Mouse (Mus musculus) liver, embryonic 11.5 days (tissue): ENCODE results near the gene Snx4. TPM values are rescaled to one million over a fixed set of nuclear protein-coding genes. Genes with fewer than 3 reads are reported as not detected.

ENCODE experiments used
- ATAC-seq: fragments of 200-750 bp; cut with Nextera tagmentation; replicated peaks from 2 replicates; pipeline ENCODE4 v1.8.0; 2017; ENCODE audit warnings: moderate number of reproducible peaks, mild to moderate bottlenecking, moderate TSS enrichment, moderate library complexity; ENCODE audit not compliant: low FRiP score
- DNase-seq: peaks from one replicate; pipeline ENCODE4 v3.0.0-alpha.2; 2017; ENCODE audit warnings: low spot score
- H3K27ac ChIP-seq: fragments of 300-500 bp; sonication (generic); 2 replicates; pipeline ENCODE4 v1.5.1; 2014; ENCODE audit warnings: mild to moderate bottlenecking, low read depth, low read length, control low read depth
- H3K27me3 ChIP-seq: fragments of 300-500 bp; sonication (generic); replicated peaks from 2 replicates; pipeline ENCODE4 v1.6.1; 2014; ENCODE audit warnings: low read length, mixed read lengths; ENCODE audit not compliant: control insufficient read depth, insufficient read depth
- H3K36me3 ChIP-seq: fragments of 300-500 bp; sonication (generic); 2 replicates; pipeline ENCODE4 v1.6.1; 2014; ENCODE audit warnings: mild to moderate bottlenecking, low read length, moderate library complexity, mixed read lengths; ENCODE audit not compliant: control insufficient read depth, insufficient read depth
- H3K4me1 ChIP-seq: fragments of 300-500 bp; sonication (generic); replicated peaks from 2 replicates; pipeline ENCODE4 v1.6.1; 2014; ENCODE audit warnings: low read length, mixed read lengths; ENCODE audit not compliant: control insufficient read depth, insufficient read depth
- H3K4me2 ChIP-seq: fragments of 300-500 bp; sonication (generic); 2 replicates; pipeline ENCODE4 v1.6.1; 2014; ENCODE audit warnings: mild to moderate bottlenecking, control low read depth, moderate library complexity
- H3K4me3 ChIP-seq: fragments of 300-500 bp; sonication (generic); 2 replicates; pipeline ENCODE4 v1.5.1; 2014; ENCODE audit warnings: low read depth, low read length, control low read depth
- H3K9ac ChIP-seq: fragments of 300-500 bp; sonication (generic); 2 replicates; pipeline ENCODE4 v1.6.1; 2014; ENCODE audit warnings: low read depth, low read length, control low read depth
- H3K9me3 ChIP-seq: fragments of 300-500 bp; sonication (generic); 2 replicates; pipeline ENCODE4 v1.6.1; 2016; ENCODE audit warnings: low read length, inconsistent platforms, mixed read lengths; ENCODE audit not compliant: control insufficient read depth
- WGBS: fragments of 180-500 bp; shearing (Covaris S2); extraction: QIAGEN DNeasy Blood & Tissue Kit; methylation state at CpG from one replicate; pipeline ENCODE4 v1.1.7; 2014; 5-methylcytosine and 5-hydroxymethylcytosine counted together
- polyA plus RNA-seq: library from polyadenylated mRNA; unstranded; fragments of >200 nt; fragmentation: Nextera tagmentation; extraction: Ambion mirVana; gene quantifications from 2 replicates; pipeline ENCODE4 v1.2.1, GENCODE M21; 2014

Gene Snx4
- polyA plus RNA-seq, 1 experiment from 2014 or later: 57.8 TPM

DNA sequence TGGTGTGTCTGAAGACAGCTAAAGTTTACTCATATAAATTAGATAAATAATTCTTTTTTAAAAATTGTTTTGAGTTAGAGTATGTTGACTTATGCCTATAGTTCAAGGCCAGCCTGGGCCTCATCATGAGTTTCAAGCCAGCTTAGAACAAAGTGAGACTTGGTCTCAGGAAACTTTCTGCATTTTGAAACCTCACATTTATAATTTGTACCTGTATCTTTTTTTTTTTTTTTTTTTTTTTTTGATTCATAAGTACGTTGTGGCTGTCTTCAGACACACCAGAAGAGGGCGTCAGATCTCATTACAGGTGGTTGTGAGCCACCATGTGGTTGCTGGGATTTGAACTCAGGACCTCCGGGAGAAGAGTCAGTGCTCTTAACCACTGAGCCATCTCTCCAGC, 8.6 kb downstream of the Snx4 start:
- Histone ChIP-seq H3K4me1 (peaks cover 16% of the 10 kb centered on the region; the same call in 1 of the 2 replicates), H3K27me3 (no peaks in the 10 kb centered on the region), H3K36me3 (peaks cover 3% of the 10 kb centered on the region; the same call in 1 of the 2 replicates), H3K9me3 (no peaks in the 10 kb centered on the region), H3K4me3 (no peak overlapping the region), H3K27ac (no peak overlapping the region), H3K4me2 (no peak overlapping the region), H3K9ac (no peak overlapping the region)
- DNase-seq (no peak), ATAC-seq (no peak)
- 76% methylated on average over 3 of the region's 3 CpGs for WGBS

DNA sequence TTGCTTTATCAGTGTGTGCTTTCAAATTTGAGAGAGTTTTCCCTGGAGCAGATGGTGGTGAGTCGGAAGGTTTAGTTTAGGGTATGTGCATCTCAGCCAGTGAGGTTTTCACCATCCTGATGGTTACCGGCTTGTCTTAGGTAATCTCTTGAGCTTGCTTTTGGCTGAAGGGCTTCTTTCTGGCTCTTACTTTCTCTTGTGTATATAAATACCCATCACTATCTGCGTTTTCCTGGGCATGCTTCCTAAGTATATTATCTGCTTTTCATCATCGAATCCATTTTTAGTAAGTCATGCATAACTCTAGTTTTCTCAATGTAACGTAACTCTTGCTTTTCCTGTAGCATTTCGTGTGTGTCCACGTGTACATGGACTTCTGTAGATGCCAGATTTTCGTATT, 9.6 kb downstream of the Snx4 start:
- Histone ChIP-seq H3K9ac (no peak overlapping the region), H3K27me3 (no peaks in the 10 kb centered on the region), H3K4me1 (peaks cover 16% of the 10 kb centered on the region; the same call in 1 of the 2 replicates), H3K36me3 (peaks cover 8% of the 10 kb centered on the region; the same call in 1 of the 2 replicates), H3K4me3 (no peak overlapping the region), H3K4me2 (peak overlapping the region; percentile 0; the same call in 1 of the 2 replicates), H3K9me3 (no peaks in the 10 kb centered on the region), H3K27ac (no peak overlapping the region)
- ATAC-seq (no peak), DNase-seq (no peak)
- 59% methylated on average over 8 of the region's 8 CpGs for WGBS

DNA sequence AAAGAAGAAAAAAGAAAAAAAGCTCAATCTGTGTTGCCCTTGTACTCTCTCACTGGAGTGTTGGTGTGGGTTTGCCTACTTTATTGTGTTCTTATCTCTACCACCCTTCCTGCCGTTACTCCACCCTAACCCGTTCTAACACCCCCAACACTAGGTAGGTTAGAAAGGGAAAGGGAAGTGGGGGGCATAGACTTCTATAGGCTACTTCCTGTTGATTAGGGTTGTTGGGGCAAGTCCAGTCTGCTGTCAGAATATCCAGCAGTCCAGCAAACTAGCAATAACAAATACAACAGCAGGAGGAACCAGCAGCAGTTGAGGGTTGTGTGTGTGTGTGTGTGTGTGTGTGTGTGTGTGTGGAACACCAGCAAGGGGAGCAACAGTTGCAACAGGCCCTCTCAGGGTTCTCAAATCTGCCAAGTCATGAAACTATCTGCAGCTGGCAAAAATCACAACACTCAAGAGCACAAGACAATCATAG, 10.4 kb downstream of the Snx4 start:
- H3K36me3 ChIP-seq: peaks cover 12% of the 10 kb centered on the region; the same call in 1 of the 2 replicates
- no peak overlapping the region for H3K9ac ChIP-seq
- no peaks in the 10 kb centered on the region for H3K27me3 ChIP-seq
- no peak overlapping the region for H3K27ac ChIP-seq
- ATAC-seq (peak; percentile 43), DNase-seq (no peak)
- H3K4me1 ChIP-seq: peaks cover 16% of the 10 kb centered on the region; the same call in 1 of the 2 replicates
- WGBS: 20% methylated on average over 2 of the region's 2 CpGs
- no peaks in the 10 kb centered on the region for H3K9me3 ChIP-seq
- peak overlapping the region; percentile 40 for H3K4me2 ChIP-seq
- H3K4me3 ChIP-seq: no peak overlapping the region

DNA sequence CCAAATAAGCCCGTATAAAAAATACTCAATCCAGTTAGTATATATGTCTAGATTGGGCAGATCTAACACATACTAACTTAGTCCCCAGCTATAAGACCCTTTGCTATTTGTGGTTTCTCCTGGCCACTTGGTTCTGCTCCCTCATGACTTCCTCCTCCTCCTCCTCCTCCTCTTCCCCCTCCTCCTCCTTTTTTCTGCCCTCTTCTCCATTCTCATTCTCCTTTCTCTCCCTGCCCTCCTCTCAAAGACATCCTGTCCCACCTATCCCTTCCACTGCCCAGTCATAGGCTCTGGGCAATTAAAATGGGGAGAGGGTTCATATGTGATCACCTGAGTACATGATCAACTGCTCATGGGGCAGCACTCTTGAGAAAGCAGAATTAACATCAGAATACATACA, 10.9 kb downstream of the Snx4 start:
- no peak for DNase-seq
- Histone ChIP-seq H3K9me3 (no peaks in the 10 kb centered on the region), H3K9ac (no peak overlapping the region), H3K36me3 (peaks cover 13% of the 10 kb centered on the region; the same call in 1 of the 2 replicates), H3K4me1 (peaks cover 16% of the 10 kb centered on the region; the same call in 1 of the 2 replicates), H3K27me3 (no peaks in the 10 kb centered on the region), H3K27ac (no peak overlapping the region), H3K4me2 (peak overlapping the region; percentile 40; the same call in 1 of the 2 replicates), H3K4me3 (no peak overlapping the region)
- WGBS: 42% methylated on average over 1 of the region's 1 CpGs
- no peak for ATAC-seq

DNA sequence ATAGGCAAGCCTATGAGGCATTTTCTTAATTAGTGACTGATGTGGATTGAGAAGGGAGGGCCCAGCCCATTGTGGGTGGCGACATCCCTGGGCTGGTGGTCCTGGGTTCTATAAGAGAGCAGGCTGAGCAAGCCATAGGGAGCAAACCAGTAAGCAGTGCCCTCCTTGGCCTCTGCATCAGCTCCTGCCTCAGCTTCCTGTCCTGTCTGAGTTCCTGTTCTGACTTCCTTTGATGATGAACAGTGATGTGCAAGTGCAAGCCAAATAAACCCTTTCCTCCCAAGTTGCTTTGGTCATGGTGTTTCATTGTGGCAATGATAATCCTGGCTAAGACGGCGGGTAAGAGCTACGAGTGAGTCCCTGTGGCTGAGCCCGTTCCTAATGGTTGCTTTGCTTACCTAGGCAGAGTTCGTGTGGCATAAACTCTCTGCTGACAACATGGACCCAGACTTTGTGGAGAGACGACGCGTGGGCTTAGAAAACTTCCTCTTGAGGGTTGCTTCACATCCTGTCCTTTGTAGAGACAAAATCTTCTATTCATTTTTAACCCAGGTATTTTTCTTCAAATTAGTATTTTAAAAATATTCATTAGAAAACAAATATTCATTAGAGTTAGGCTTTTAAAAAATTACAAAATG, 16.5 kb downstream of the Snx4 start:
- Histone ChIP-seq H3K9me3 (no peaks in the 10 kb centered on the region), H3K27ac (no peak overlapping the region), H3K4me3 (no peak overlapping the region), H3K27me3 (no peaks in the 10 kb centered on the region), H3K36me3 (peaks cover 13% of the 10 kb centered on the region; the same call in 1 of the 2 replicates), H3K4me2 (no peak overlapping the region), H3K9ac (no peak overlapping the region), H3K4me1 (no peaks in the 10 kb centered on the region)
- DNase-seq (no peak), ATAC-seq (no peak)
- WGBS: 82% methylated on average over 9 of the region's 9 CpGs

DNA sequence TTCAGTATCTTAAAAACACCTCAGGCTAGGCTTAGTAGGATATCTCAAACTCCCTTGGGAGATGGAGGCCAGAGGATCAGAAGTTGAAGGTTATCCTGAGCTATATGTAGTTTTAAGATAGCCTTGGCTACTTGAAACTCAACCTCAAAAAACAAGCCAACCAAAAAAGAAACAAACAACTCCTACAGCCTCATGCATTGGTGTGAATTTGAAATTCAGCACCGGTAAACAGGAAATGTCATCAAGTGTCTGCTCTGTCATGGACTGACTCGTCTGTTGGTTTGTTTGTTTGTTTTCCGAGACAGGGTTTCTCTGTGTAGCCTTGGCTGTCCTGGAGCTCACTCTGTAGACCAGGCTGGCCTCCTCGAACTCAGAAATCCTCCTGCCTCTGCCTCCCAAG, 20.6 kb downstream of the Snx4 start:
- 81% methylated on average over 4 of the region's 4 CpGs for WGBS
- DNase-seq: no peak
- Histone ChIP-seq H3K27me3 (no peaks in the 10 kb centered on the region), H3K4me3 (no peak overlapping the region), H3K9ac (no peak overlapping the region), H3K4me2 (no peak overlapping the region), H3K36me3 (no peaks in the 10 kb centered on the region; the same call in 1 of the 2 replicates), H3K4me1 (no peaks in the 10 kb centered on the region), H3K27ac (no peak overlapping the region), H3K9me3 (no peaks in the 10 kb centered on the region)
- no peak for ATAC-seq

DNA sequence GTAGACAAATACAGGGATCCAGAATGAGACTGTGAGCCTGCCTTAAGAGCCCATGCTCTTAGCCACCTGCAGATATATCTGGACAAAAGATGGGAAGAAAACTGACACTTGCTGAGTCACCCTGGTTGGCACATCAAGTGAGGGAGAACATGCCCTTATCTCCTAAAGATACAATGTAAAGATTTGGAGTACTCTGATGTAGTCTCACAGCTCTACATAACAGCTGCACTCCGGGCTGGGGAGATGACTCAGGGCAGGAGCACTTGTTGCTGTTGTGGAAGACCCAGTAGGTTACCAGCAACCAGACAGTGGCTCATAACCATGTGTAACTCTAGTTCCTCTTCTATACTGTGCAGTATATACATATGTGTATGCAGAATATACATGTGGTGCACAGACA, 31.8 kb downstream of the Snx4 start:
- ATAC-seq (no peak), DNase-seq (no peak)
- no peak overlapping the region for H3K9ac ChIP-seq
- no peak overlapping the region for H3K4me2 ChIP-seq
- H3K27ac ChIP-seq: no peak overlapping the region
- no peaks in the 10 kb centered on the region for H3K9me3 ChIP-seq
- H3K36me3 ChIP-seq: peaks cover 6% of the 10 kb centered on the region; the same call in 1 of the 2 replicates
- WGBS: 71% methylated on average over 1 of the region's 1 CpGs
- H3K27me3 ChIP-seq: no peaks in the 10 kb centered on the region
- no peak overlapping the region for H3K4me3 ChIP-seq
- no peaks in the 10 kb centered on the region for H3K4me1 ChIP-seq

DNA sequence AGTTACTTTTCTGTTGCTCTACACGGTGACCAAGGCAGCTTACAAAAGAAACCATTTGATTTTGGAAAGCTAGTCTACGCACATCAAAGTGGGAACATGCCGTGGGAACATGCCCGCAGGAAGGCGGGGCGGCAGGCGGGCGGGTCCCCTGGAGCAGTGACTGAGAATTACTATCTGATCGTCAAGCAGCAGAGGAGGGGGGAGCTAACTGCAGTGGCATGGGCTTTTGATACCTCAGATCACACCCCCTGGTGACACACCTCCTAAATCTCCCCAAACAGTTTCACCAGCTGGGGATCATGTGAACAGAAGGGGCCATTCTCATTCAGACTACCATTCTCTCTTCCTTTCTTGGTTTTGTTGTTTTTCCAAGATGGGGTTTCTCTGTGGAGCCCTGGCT, 37.3 kb downstream of the Snx4 start:
- DNase-seq (no peak), ATAC-seq (no peak)
- WGBS: 85% methylated on average over 9 of the region's 9 CpGs
- Histone ChIP-seq H3K4me3 (no peak overlapping the region), H3K27me3 (no peaks in the 10 kb centered on the region), H3K9me3 (no peaks in the 10 kb centered on the region), H3K9ac (no peak overlapping the region), H3K27ac (no peak overlapping the region), H3K4me2 (no peak overlapping the region), H3K4me1 (no peaks in the 10 kb centered on the region), H3K36me3 (peaks cover 30% of the 10 kb centered on the region)

DNA sequence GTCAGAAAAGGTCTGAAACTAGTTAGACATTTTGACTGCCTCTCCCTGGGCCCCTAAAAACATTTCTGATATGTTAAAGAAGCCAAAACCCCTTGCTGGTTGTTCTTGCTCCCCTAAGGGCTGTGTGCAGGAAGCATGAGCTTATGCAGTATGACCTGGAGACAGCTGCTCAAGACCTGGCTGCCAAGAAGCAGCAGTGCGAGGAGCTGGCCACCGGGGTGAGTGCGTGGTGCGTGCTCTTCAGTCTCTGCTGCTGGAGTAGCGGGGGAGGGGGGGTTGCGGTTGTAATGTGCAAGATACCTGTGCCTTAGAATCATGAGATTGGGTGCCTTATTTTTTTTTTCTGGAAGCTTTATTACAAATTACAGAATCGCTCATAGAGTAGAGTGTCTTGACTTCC, 38.7 kb downstream of the Snx4 start:
- no peak overlapping the region for H3K4me2 ChIP-seq
- no peaks in the 10 kb centered on the region for H3K27me3 ChIP-seq
- ATAC-seq (no peak), DNase-seq (no peak)
- WGBS: 87% methylated on average over 7 of the region's 7 CpGs
- no peaks in the 10 kb centered on the region for H3K4me1 ChIP-seq
- H3K9ac ChIP-seq: no peak overlapping the region
- H3K36me3 ChIP-seq: peaks cover 35% of the 10 kb centered on the region
- no peaks in the 10 kb centered on the region for H3K9me3 ChIP-seq
- H3K4me3 ChIP-seq: no peak overlapping the region
- H3K27ac ChIP-seq: no peak overlapping the region
